Mouse (Mus musculus) olfactory bulb, adult 2 months (tissue): ENCODE measurements around the gene Ankrd28.

Source experiments
- CTCF ChIP-seq: fragments of 200-500 bp; IDR thresholded peaks from 2 replicates; pipeline ENCODE4 v1.5.1; 2012; ENCODE audit warnings: low read depth, mild to moderate bottlenecking, low read length, moderate library complexity; ENCODE audit not compliant: insufficient read depth
- POLR2A ChIP-seq: fragments of 200-500 bp; IDR thresholded peaks from 2 replicates; pipeline ENCODE4 v1.6.1; 2012; ENCODE audit warnings: mild to moderate bottlenecking, low read depth, low read length, moderate library complexity; ENCODE audit not compliant: insufficient read depth

- TF ChIP-seq CTCF (no peak), POLR2A (no peak)
Measured at GRCm38 (mm10) chr14:31773518-31773917, 56.9 kb downstream of the Ankrd28 start.
